Mouse (Mus musculus) cerebellum, postnatal 14 days (tissue): ENCODE results near the gene Mob2.
A peak's percentile ranks its signal among the peaks of the same experiment; 100 is the strongest.

Experiments
- DNase-seq, 2 experiments: peaks; one replicate each; pipeline ENCODE4 v3.0.0; 2021; ENCODE audit warnings: mixed read lengths in 2 of 2

Gene Mob2

DNA sequence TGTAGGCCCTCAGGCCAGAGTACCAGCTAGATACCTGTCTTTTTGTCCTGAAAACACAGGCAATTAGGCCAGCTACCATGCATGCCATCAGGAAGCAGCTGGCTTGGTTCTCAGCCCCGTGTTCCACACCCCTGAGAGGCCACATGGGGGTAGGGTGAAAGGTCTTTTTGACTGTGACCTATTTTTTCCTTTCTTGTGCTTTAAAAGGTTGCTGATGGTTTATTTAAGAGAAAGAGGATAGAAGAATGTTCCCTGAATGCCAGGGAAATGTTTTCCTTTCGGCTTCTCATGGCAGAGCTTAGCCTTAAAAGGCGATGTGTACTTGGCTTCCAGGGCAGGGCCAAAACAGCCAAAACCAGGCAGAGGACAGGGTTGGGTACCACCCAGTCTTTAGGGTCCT lies 40.0 kb downstream of the Mob2 start:
- no peak for DNase-seq

GRCm38 (mm10) chr7:142019699-142020098 lies 41.2 kb downstream of the Mob2 start:
- DNase-seq = no peak

DNA sequence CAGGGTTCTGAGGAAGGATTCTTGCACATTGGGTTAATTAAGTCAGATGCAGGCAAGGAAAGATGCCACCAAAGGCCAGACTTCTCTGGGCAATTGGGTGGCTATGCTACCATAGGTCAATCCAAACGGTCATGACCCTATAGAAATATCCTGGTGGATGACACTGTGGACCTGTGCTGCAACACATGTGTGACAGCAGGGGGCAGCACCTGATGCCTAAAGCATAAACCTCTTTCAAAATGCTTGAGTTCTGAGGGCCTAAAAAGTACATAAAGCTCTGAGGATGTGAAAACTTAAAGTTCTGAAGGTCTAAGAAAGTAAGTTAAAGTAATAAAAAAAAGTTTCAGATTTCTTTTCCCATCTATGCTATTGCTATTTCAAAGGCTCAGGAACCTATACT lies 44.3 kb downstream of the Mob2 start:
- peak; percentile 57 to 67 for DNase-seq

- DNase-seq = peak; percentile 60 to 76
Observed at GRCm38 (mm10) chr7:142001597-142002340, 59.1 kb downstream of the Mob2 start.

DNA sequence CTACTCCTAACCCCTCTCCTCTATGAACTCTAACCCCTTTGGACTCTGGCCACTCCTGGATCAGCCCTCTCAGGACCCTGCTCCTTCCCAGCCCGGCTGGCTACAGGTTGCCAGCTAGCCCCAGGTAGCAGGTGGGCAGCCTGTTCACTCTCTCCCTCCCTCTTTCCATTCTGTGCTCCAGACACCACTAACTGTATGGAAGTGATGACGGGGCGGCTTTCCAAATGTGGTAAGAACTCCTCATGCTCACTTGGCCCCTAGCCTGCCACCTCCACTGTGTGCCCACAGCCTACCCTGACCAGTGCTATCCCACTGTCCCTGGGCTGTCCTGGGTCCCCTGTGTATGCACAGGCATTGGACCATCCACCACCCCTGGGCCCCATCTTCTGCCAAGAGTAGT lies 60.2 kb downstream of the Mob2 start:
- peak; percentile 72 to 78 for DNase-seq

DNA sequence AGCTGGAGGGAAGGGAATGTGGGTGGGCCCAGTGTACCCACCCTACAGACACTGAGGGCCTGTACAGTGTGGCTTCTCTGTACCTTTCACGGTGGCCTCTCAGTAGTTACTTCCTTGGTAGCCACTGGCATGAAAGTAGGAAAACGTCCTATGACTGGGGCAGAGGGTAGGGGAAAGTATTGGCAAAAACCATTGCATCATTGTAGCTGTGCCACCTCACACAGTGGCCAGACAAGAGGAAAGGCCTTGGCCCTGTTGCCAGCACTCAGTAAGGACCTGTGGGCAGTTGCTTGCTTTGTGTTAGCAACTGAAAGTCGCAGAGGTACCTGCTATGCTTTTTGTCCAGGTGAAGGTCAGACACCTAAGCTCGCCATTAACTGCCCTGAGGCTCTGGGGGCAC lies 66.7 kb downstream of the Mob2 start:
- DNase-seq = no peak

DNA sequence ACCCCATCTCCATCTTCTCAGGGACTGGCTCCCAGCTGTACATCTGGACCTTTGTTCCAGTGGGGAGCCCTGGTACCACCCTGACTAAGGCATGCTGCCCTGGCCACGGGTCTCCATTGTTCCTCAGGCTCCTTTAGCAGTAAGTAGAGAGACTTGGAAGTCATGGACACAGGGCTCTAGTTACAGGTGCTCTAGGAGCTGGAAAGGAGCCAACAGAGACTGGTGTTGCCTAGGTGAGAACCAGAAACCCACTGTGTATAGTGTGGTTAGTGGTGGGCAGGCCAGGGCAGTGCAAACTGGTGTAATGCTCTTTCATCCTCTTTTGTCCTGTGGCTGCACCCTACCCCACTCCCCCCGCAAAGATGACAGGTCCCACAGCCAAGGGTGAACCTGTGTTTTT lies 69.7 kb downstream of the Mob2 start:
- no peak for DNase-seq

DNA sequence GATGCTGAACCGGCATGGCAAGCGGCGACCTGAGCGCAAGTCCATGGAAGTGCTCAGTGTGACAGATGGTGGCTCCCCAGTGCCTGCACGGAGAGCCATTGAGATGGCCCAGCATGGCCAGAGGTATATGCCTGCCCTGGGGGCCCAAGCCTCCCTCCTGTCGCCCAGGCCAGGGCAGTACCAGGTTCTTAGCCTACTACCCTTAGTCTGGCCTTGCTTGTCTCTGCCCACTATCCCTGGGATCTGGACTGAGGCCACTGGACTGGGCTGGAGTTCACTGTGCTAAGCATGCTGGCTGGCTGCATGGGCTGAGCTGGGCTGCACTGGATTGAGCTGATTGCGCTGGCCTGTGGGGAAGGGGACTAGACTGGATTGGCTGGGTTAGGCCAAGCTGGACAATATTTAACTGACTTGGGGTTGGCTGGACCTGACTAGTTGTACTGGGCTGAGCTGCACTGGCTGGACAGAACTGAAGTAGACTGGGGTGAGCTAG lies 72.5 kb downstream of the Mob2 start:
- peak; percentile 67 to 75 for DNase-seq

- no peak for DNase-seq
Observed at GRCm38 (mm10) chr7:141981237-141981636, 79.6 kb downstream of the Mob2 start.

DNA sequence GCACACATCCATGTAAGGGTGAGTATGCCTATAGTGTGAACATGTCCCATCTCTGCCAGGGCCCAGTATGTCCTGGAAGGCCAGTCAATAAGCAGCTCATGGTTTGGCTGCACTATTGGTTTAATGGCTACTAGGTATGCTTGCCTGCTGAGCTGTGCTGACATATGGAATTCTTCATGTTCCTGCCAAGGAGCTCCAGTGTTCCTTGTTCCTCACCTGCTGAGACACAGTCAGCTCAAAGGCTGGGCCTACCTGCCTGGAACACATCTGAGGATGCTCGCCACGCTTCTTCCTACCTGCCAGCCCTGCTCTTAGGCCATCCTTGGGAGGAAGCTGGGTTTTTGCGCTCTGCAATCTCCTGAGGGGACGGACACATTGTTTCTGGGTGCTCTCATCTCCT lies 81.6 kb downstream of the Mob2 start:
- no peak for DNase-seq

- peak in 1 of 2 experiments; percentile 43 for DNase-seq
Observed at GRCm38 (mm10) chr7:141978003-141978402, 82.9 kb downstream of the Mob2 start.

GRCm38 (mm10) chr7:141972831-141973619 lies 87.8 kb downstream of the Mob2 start:
- peak; percentile 58 to 72 for DNase-seq

- no peak for DNase-seq
Observed at GRCm38 (mm10) chr7:141966281-141966680, 94.6 kb downstream of the Mob2 start.

- DNase-seq = peak in 1 of 2 experiments; percentile 12
Observed at GRCm38 (mm10) chr7:141962521-141962920, 98.3 kb downstream of the Mob2 start.

DNA sequence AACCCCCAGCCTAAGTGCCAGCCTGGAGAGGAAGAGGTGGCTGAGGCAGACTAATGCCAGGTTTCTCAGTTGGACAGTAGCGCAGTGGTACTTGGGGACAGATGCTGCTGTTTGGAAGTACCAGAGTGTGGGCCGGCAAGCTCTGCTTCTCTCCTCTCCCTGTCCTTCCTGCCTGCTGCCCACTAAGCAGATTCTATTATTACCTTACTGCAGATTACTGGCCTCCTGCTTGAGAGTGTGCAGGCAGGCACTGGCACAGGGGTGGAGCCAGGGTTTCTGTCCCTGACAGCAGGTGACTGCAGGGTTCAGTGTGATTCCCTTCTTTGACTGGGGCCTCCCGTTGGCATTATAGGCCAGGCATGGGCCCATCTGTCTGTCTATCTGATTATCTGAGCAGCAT lies 99.4 kb downstream of the Mob2 start:
- DNase-seq = peak; percentile 47 to 53

GRCm38 (mm10) chr7:141960926-141961325 lies 99.9 kb downstream of the Mob2 start:
- peak; percentile 45 to 49 for DNase-seq

DNA sequence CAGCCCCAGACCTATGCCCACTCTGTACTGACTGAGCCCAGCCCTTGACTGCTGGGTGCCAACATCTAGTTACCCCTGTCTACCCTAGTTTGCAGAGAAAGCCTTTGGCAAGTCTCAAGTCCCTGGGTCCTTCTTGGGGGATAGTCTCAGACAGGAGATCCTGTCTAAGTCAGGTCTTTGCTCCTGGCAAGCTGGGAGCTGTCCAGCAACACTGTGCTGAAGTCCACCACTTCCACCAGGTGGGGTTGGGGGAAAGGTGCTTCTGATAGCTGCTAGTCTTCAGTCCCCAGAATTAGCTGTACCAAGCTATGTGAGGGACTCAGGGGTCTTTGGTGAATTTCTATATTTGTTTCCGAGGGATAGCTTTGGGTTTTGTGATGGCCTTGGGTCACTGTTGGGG lies 101.7 kb downstream of the Mob2 start:
- no peak for DNase-seq
